Mouse (Mus musculus) lung, postnatal 0 days (tissue): ENCODE data around the gene Aff2. TPM values are rescaled to one million over a fixed set of nuclear protein-coding genes. Genes with fewer than 3 reads are reported as not detected.

Experiments used
- ATAC-seq: fragments of 200-750 bp; cut with Nextera tagmentation; 2 replicates; pipeline ENCODE4 v1.8.0; 2017; ENCODE audit warnings: moderate library complexity
- DNase-seq: peaks from one replicate; pipeline ENCODE4 v3.0.0-alpha.2; 2016; ENCODE audit warnings: low spot score
- H3K27ac ChIP-seq: fragments of 300-500 bp; sonication (generic); 2 replicates; pipeline ENCODE4 v1.5.1; 2014; ENCODE audit warnings: antibody characterized with exemption, mild to moderate bottlenecking, low read length, mixed read lengths
- H3K27me3 ChIP-seq: fragments of 300-500 bp; sonication (generic); replicated peaks from 2 replicates; pipeline ENCODE4 v1.6.1; 2014; ENCODE audit warnings: low read length, mixed read lengths; ENCODE audit not compliant: insufficient read depth
- H3K36me3 ChIP-seq: fragments of 300-500 bp; sonication (generic); 2 replicates; pipeline ENCODE4 v1.6.1; 2014; ENCODE audit warnings: low read length, mixed read lengths; ENCODE audit not compliant: insufficient read depth
- H3K4me1 ChIP-seq: fragments of 300-500 bp; sonication (generic); 2 replicates; pipeline ENCODE4 v1.6.1; 2014; ENCODE audit warnings: antibody characterized with exemption, low read depth, low read length, mixed read lengths; ENCODE audit not compliant: insufficient read depth
- H3K4me2 ChIP-seq: fragments of 300-500 bp; sonication (generic); replicated peaks from 2 replicates; pipeline ENCODE4 v1.6.1; 2014; ENCODE audit warnings: low read depth, mild to moderate bottlenecking, low read length, moderate library complexity, mixed read lengths
- H3K4me3 ChIP-seq: fragments of 300-500 bp; sonication (generic); 2 replicates; pipeline ENCODE4 v1.5.1; 2014; ENCODE audit warnings: low read depth, low read length
- H3K9ac ChIP-seq: fragments of 300-500 bp; sonication (generic); replicated peaks from 2 replicates; pipeline ENCODE4 v1.6.1; 2014; ENCODE audit warnings: low read depth, mild to moderate bottlenecking
- H3K9me3 ChIP-seq: fragments of 300-500 bp; sonication (generic); 2 replicates; pipeline ENCODE4 v1.6.1; 2016; ENCODE audit warnings: low read length, mixed read lengths
- CTCF ChIP-seq: IDR thresholded peaks from 2 replicates; pipeline ENCODE4 v1.5.1; 2016; ENCODE audit warnings: antibody characterized with exemption, mild to moderate bottlenecking
- EP300 ChIP-seq: IDR thresholded peaks from 2 replicates; pipeline ENCODE4 v1.6.1; 2016; ENCODE audit warnings: antibody characterized with exemption, mild to moderate bottlenecking, control low read depth
- WGBS: fragments of 180-500 bp; shearing (Covaris S2); extraction: QIAGEN DNeasy Blood & Tissue Kit; methylation state at CpG from one replicate; pipeline ENCODE4 v1.1.7; 2014; 5-methylcytosine and 5-hydroxymethylcytosine counted together
- polyA plus RNA-seq: library from polyadenylated mRNA; unstranded; fragments of >200 nt; fragmentation: Nextera tagmentation; extraction: Ambion mirVana; gene quantifications from 2 replicates; pipeline ENCODE4 v1.2.1, GENCODE M21; 2015

The Aff2 gene
- polyA plus RNA-seq: 1.9 and 3.0 TPM in 2 replicates

DNA sequence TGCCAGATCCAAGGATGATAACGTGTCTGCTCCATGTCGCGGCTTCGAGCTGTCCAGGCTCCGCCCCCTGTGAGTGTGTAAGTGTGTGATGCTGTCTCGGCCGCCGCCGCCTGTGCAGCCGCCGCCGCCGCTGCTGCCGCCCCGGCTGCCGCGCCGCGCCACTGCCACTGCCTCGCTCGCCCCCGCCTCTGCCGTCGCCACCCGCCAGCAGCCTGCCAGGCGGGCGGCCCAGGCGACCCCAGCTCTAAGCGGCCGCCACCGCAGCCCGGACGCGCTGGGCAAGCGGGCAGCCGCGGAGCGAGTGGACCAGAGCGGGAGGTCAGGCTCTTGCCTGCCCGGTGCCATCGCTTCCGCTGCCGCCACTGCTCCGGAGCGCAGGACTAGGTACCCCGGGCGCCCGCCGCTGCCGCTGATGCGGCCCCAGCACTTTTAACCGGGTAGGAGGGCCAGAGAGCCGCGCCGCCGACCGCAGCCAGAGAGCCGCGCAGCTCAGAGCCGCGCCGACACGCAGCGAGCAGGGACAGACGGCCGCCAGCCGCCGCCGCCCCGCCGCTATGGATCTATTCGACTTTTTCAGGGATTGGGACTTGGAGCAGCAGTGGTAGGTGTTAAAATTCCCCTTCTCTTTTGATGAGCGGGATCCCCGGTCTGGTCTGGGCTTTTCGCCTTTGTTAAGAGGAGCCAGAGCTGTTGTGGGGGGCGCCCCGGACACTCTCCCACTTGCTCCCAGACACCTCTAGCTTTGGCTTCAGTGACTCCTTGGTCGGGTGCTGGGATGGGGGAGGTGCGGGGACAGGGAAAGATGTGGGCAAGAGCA, at the start of gene Aff2:
Gene Aff2 (plus strand): TSS at position 57 of the 817 bp plus-strand sequence.
- Histone ChIP-seq H3K4me1 (no peaks in the 10 kb centered on the region), H3K9ac (no peak within 1 kb of the TSS), H3K27ac (no peak within 1 kb of the TSS), H3K27me3 (no peaks in the 10 kb centered on the region), H3K9me3 (no peaks in the 10 kb centered on the region), H3K4me3 (peak within 1 kb of the TSS; percentile 50), H3K4me2 (peak within 1 kb of the TSS; percentile 72), H3K36me3 (no peaks in the 10 kb centered on the region)
- ATAC-seq: peak; percentile 72
- 19% methylated on average over 35 of the region's 79 CpGs for WGBS
- TF ChIP-seq CTCF: no peak
- TF ChIP-seq EP300: no peak
- peak; percentile 39 for DNase-seq

DNA sequence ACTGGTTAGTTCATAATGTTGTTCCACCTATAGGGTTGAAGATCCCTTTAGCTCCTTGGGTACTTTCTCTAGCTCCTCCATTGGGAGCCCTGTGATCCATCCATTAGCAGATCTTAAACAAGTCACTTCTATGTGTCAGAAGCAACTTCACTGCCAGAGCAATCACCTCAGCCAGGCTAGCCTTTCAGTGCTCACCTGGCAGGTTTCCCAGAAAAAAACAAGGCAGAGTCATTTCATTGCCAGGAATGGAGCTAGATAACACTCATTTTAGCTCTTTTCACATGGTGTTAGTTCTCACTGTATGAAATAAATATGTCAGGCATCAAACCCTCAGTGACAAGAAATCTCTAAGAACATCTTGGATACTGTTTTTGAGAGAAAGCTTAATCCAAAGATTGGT, 22.8 kb upstream of the Aff2 start:
- no peak overlapping the region for H3K4me3 ChIP-seq
- no peak for ATAC-seq
- DNase-seq: no peak
- H3K27me3 ChIP-seq: no peaks in the 10 kb centered on the region
- no peak for TF ChIP-seq CTCF
- TF ChIP-seq EP300: no peak
- no peak overlapping the region for H3K9ac ChIP-seq
- H3K9me3 ChIP-seq: no peaks in the 10 kb centered on the region
- no peaks in the 10 kb centered on the region for H3K36me3 ChIP-seq
- H3K27ac ChIP-seq: no peak overlapping the region
- H3K4me1 ChIP-seq: no peaks in the 10 kb centered on the region
- no peak overlapping the region for H3K4me2 ChIP-seq

DNA sequence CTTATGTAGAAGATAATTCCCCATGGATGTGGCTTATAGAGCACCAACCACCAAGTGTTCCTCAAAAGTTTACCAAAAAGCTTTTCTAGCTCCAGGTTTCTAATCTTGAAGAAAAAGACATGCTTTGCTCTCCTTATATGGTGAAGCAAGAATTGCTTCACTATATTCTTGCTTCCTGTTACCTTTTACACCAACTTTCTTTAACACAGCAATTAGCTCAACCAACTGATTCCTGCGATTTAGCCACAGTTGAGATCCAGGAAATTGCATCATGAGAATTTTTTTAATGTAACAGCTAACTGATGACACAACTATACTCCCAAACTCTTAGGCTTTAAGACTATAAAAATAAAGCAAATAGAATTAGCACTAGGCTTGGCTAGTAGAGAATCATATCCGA, 4.5 kb upstream of the Aff2 start:
- H3K36me3 ChIP-seq: no peaks in the 10 kb centered on the region
- no peak overlapping the region for H3K4me3 ChIP-seq
- no peak overlapping the region for H3K27ac ChIP-seq
- ATAC-seq (no peak), DNase-seq (no peak)
- WGBS: 73% methylated on average over 2 of the region's 2 CpGs
- H3K4me2 ChIP-seq: no peak overlapping the region
- H3K27me3 ChIP-seq: no peaks in the 10 kb centered on the region
- H3K9ac ChIP-seq: no peak overlapping the region
- H3K4me1 ChIP-seq: no peaks in the 10 kb centered on the region
- no peak for TF ChIP-seq CTCF
- no peak for TF ChIP-seq EP300
- no peaks in the 10 kb centered on the region for H3K9me3 ChIP-seq

DNA sequence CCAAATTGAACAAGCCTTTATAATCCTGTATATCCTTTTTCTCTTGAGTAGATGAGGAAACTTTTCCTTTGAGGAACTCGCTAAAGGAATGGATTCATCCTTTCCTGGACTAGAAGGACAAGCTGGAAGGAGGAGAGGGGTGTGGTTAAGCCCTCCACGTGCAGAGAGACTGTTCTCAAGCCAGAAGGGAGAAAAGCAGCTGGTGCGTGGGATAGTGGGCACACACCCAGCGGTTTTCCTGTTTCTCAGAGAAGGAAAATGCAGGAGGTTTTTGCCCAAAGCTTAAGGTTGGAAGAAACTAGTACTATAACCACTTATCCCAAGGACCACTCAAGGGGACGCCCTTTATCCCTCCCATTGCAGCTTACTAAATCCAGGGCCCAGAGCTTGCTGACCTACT, 734 bp upstream of the Aff2 start:
- WGBS: 26% methylated on average over 5 of the region's 5 CpGs
- Histone ChIP-seq H3K9me3 (no peaks in the 10 kb centered on the region), H3K4me2 (no peak overlapping the region), H3K4me1 (no peaks in the 10 kb centered on the region), H3K27me3 (no peaks in the 10 kb centered on the region), H3K36me3 (no peaks in the 10 kb centered on the region), H3K4me3 (no peak overlapping the region), H3K9ac (no peak overlapping the region), H3K27ac (no peak overlapping the region)
- no peak for DNase-seq
- TF ChIP-seq EP300: no peak
- no peak for TF ChIP-seq CTCF
- no peak for ATAC-seq

DNA sequence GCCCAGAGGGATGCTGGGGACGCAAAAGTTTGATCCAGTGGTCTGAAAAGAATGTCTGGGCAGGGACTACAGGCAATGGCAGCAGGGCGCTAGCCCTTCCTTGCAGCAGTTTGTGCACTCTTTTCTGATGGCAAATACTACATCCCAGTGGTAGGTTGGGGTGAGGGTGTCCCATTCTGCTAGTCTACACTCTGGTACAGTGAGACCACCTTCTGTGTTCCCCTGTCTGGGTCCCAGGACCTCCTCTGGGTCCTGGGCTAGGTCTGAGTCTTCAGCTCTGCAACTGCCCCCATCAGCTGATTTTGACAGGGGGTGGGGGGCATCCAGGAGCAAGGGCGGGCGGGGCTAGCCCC, 233 bp upstream of the Aff2 start:
- DNase-seq (no peak), ATAC-seq (peak; percentile 32)
- Histone ChIP-seq H3K9me3 (no peaks in the 10 kb centered on the region), H3K4me2 (peak overlapping the region; percentile 72), H3K9ac (no peak overlapping the region), H3K4me1 (no peaks in the 10 kb centered on the region), H3K4me3 (peak overlapping the region; percentile 50), H3K36me3 (no peaks in the 10 kb centered on the region), H3K27me3 (no peaks in the 10 kb centered on the region), H3K27ac (no peak overlapping the region)
- WGBS: 15% methylated on average over 4 of the region's 4 CpGs
- TF ChIP-seq CTCF: no peak
- no peak for TF ChIP-seq EP300

DNA sequence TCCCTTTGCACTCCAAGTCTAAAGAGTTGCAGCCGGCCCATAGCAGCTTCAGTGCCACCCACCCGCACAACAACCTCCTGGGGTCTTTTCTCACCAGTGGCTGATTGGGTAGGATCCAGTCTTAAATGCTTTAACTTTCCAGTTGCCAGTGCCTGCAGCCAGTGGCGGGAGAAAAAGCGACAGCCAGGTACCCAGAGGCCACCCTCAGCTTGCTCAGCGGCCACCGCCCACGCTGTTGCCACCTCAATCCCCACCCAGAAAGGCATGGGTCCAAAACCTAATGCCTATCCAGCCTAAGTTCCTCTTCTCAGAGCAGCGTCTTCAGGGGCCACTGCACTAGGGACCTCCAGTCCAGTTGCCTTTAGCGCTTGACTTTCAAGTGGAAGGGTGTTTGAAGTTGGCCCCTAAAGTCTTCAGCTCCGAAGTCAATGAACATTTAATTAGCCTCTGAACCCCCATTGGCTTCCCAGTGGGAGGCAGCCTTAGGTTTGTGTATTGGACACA, 1.0 kb downstream of the Aff2 start:
- DNase-seq (no peak), ATAC-seq (no peak)
- Histone ChIP-seq H3K4me1 (no peaks in the 10 kb centered on the region), H3K4me2 (peak overlapping the region; percentile 72), H3K9ac (no peak overlapping the region), H3K4me3 (peak overlapping the region; percentile 50), H3K27ac (no peak overlapping the region), H3K27me3 (no peaks in the 10 kb centered on the region), H3K36me3 (no peaks in the 10 kb centered on the region), H3K9me3 (no peaks in the 10 kb centered on the region)
- WGBS: 12% methylated on average over 9 of the region's 10 CpGs
- TF ChIP-seq EP300 (no peak), CTCF (no peak)

DNA sequence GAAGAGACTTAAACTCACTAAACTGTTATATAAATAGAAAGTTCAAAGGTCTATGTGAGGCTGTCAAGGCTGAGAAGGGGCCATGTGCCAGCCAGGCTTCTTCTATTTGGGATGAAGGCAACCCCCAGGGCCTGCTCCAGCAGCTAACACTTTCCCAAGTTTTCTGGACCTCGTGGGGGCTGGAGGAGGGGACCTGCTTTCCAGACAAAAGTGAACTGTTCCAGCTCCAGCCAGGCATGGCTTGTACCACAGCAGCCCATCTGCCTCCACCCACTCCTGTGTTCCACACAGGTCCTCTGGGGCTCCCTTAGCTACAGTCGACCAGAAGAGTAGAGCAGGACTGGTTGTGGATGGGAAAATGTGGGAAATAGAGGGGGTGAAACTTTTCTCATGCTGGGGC, 4.1 kb downstream of the Aff2 start:
- Histone ChIP-seq H3K4me3 (no peak overlapping the region), H3K4me2 (no peak overlapping the region), H3K27me3 (no peaks in the 10 kb centered on the region), H3K27ac (no peak overlapping the region), H3K36me3 (no peaks in the 10 kb centered on the region), H3K4me1 (no peaks in the 10 kb centered on the region), H3K9ac (no peak overlapping the region), H3K9me3 (no peaks in the 10 kb centered on the region)
- TF ChIP-seq CTCF (no peak), EP300 (no peak)
- DNase-seq (no peak), ATAC-seq (no peak)
- 5% methylated on average over 2 of the region's 2 CpGs for WGBS
